Mouse (Mus musculus) ovary, adult 18-20 months (tissue): Measurements from ENCODE around the gene Cyth3.

Experiments
- DNase-seq: peaks from one replicate; pipeline ENCODE4 v3.0.0; 2022; ENCODE audit warnings: low spot score, mixed read lengths

Gene Cyth3

GRCm38 (mm10) chr5:143635358-143635757, 13.1 kb downstream of the Cyth3 start:
- DNase-seq = no peak

- no peak for DNase-seq
Observed at GRCm38 (mm10) chr5:143636173-143636572, 13.9 kb downstream of the Cyth3 start.

- DNase-seq = no peak
Observed at GRCm38 (mm10) chr5:143637832-143638420, 15.7 kb downstream of the Cyth3 start.

GRCm38 (mm10) chr5:143638516-143639270, 16.4 kb downstream of the Cyth3 start:
- no peak for DNase-seq

GRCm38 (mm10) chr5:143639329-143639728, 17.1 kb downstream of the Cyth3 start:
- no peak for DNase-seq

GRCm38 (mm10) chr5:143639810-143640209, 17.6 kb downstream of the Cyth3 start:
- no peak for DNase-seq

- DNase-seq = no peak
Observed at GRCm38 (mm10) chr5:143641503-143641902, 19.3 kb downstream of the Cyth3 start.

GRCm38 (mm10) chr5:143642262-143642831, 20.1 kb downstream of the Cyth3 start:
- DNase-seq = no peak

- DNase-seq = no peak
Observed at GRCm38 (mm10) chr5:143645976-143646375, 23.7 kb downstream of the Cyth3 start.

GRCm38 (mm10) chr5:143647412-143647811, 25.2 kb downstream of the Cyth3 start:
- DNase-seq = no peak

GRCm38 (mm10) chr5:143648058-143648457, 25.8 kb downstream of the Cyth3 start:
- no peak for DNase-seq

GRCm38 (mm10) chr5:143649168-143649567, 26.9 kb downstream of the Cyth3 start:
- no peak for DNase-seq

GRCm38 (mm10) chr5:143651855-143652631, 29.8 kb downstream of the Cyth3 start:
- no peak for DNase-seq

GRCm38 (mm10) chr5:143653497-143653896, 31.2 kb downstream of the Cyth3 start:
- DNase-seq = no peak

- DNase-seq = no peak
Observed at GRCm38 (mm10) chr5:143654670-143655510, 32.6 kb downstream of the Cyth3 start.

- no peak for DNase-seq
Observed at GRCm38 (mm10) chr5:143655511-143655943, 33.3 kb downstream of the Cyth3 start.

GRCm38 (mm10) chr5:143656708-143657245, 34.5 kb downstream of the Cyth3 start:
- no peak for DNase-seq

GRCm38 (mm10) chr5:143659021-143659523, 36.8 kb downstream of the Cyth3 start:
- no peak for DNase-seq

- DNase-seq = no peak
Observed at GRCm38 (mm10) chr5:143663074-143663687, 40.9 kb downstream of the Cyth3 start.

- no peak for DNase-seq
Observed at GRCm38 (mm10) chr5:143665561-143665960, 43.3 kb downstream of the Cyth3 start.

GRCm38 (mm10) chr5:143666015-143666414, 43.8 kb downstream of the Cyth3 start:
- no peak for DNase-seq
